Mouse (Mus musculus) gastrocnemius, postnatal 4 days (tissue): ENCODE data around the gene Tmprss3. TPM values are rescaled to one million over a fixed set of nuclear protein-coding genes. Genes with fewer than 3 reads are reported as not detected.

Experiments
- DNase-seq, 2 experiments: peaks; one replicate each; pipeline ENCODE4 v3.0.0; 2021 to 2022; ENCODE audit warnings: low spot score in 2 of 2, mixed read lengths in 2 of 2
- long read RNA-seq, 2 experiments: library from polyadenylated mRNA; stranded (forward); transcript quantifications; one replicate each; pipeline ENCODE4 v2.0.0; 2021
- total RNA-seq, 2 experiments: library from RNA; stranded (reverse); gene quantifications; 2 replicates each; pipeline ENCODE4 v1.2.3; 2021

Tmprss3 gene
- total RNA-seq, result not detected
- long read RNA-seq, experiment 1, result 0 reads
- long read RNA-seq, experiment 2, result 0 reads

DNA sequence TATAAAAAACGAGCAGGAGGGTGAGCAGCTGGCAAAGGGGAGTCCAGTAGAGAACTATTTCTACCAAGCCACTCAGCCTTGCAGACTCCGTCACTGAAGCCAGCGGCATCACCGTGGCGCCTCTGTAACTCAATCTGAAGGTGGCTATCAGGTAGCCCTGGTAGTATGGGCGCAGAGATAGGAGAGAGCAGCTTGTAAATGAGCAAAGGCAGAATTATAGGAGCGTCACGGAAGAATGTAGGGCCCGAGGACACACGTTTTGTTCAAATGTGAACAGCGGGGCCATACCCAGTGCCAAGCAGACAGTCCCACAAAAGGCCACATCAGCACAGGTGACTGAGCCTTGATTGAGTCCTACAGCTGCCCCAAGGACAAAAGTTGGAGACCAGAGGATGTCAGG is at the start of gene Tmprss3:
Gene Tmprss3 (minus strand): TSS at position 101 of the 400 bp plus-strand sequence.
- DNase-seq, result no peak

DNA sequence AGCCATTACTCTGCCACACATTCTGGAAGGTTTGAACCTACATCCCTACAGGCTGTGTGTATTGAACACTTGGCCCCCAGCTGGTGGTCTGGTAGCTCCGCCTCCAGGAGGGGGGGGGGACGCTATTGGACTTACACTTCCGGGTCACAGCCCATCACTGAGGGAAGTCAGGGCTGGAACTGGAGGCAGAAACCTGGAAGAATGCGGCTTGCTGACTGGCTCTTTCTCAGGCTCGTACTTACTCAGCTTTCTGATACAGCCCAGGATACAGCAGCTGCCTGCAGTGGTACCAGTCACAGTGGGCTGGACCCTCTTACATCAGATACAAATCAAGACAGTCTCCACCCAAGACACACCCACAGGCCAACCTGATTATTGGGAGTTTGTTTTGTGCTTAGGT is 48.4 kb upstream of the Tmprss3 start:
- no peak for DNase-seq

DNA sequence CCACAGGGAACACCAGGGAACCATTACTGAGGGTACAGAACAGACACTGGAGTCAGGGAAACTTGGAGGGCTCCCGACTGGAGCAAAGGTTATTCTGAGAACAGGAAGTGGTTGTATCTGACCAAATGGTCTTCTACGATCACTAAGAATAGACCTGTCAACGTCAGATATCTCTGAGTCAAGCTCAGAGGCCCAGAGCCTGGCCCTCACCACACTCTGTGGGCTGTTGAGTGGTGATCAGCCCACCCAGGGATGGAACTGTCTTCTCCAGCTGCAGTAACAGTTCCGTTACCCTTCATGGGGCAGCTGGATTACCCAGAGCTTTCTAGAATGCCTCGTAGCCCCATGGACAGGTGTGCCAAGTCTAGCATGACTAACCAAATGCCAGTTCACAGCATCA is 46.5 kb upstream of the Tmprss3 start:
- DNase-seq, result no peak

DNA sequence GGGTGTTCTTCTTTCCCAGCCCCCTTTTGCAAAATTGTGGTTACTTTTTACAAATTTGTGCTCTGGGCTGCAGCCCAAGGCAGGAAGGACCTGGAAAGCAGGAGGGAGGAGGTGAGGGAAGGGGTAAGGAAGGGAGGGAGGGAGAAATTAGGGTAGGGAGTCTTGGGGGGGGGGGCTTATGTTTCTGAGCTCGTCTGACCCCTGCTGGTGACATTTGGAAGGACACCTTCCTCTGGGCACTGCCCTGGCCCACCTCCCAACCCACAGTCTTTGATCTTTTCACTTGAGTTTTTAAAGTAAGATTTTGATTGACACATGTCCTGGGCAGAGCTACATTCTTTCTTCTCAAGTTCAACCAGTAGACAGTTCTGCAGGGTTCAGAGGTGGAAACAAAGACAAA is 44.0 kb upstream of the Tmprss3 start:
- no peak for DNase-seq

DNA sequence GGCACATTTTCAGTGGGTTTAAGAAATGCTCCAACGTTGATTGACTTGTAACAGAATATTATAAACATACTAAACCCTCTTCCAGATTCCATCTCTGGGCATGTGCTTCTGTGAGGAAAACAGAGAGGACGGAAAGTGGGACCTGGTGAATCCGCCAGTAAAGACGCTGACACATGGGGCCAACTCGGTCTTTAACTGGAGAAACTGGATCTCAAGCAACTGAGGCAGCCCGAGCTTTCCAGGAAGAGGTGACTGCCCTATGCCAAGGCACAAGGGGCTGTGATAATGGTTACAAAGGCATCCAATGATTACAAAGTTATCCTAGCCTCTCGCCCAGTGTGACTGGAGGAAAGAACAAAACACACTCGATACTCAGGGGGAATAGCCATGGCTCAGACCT is 42.4 kb upstream of the Tmprss3 start:
- no peak for DNase-seq

DNA sequence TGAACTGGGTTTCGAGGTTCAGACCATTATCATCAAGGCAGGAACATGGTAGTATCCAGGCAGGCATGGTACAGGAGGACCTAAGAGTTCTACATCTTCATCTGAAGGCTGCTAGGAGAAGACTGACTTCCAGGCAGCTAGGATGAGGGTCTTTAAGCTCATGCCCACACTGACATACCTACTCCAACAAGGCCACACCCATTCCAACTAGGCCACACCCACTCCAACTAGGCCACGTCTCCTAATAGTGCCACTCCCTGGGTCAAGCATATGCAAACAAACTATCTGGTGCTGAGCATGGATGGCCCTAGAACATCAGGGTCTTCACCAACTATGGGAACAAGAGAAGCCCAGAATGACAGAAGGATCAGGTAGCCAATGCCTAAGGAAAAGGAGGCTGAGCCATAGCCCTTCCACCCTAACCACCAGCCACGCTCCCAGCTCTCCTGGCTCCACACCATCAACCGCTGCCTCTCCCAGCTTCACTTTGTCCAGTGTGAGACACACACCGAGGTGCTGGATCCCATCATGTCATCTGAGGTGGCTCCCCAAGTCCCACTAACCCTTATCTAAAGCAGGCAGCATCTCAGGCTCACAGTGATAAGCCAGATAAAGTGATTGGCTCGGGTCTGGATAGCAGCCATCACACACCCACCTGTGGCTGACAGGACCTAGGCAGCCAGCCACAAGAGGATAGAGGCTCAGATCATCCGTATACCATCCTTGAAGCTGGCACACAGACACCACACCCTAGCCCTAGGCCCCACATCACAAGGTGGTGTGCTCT is 39.6 kb upstream of the Tmprss3 start:
- no peak for DNase-seq

DNA sequence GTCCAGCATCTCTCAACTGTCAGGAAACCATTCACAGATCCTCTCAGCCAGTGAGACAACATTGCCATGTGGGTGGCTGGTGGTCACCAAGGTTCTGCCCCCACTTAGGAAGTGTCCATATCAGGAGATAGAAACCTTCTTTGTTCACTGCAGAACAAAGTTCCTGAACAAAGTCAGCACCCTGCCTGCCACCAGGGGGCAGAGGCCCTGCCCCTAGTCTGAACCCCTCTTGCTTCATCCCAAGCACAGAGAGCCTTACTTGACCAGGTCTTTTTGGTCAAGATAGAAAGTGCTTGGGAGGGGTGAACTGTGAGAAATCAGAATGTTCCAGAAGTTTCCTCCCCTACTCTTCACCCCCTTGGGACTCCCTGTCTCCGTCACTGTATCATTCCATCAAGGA is 37.1 kb upstream of the Tmprss3 start:
- no peak for DNase-seq

DNA sequence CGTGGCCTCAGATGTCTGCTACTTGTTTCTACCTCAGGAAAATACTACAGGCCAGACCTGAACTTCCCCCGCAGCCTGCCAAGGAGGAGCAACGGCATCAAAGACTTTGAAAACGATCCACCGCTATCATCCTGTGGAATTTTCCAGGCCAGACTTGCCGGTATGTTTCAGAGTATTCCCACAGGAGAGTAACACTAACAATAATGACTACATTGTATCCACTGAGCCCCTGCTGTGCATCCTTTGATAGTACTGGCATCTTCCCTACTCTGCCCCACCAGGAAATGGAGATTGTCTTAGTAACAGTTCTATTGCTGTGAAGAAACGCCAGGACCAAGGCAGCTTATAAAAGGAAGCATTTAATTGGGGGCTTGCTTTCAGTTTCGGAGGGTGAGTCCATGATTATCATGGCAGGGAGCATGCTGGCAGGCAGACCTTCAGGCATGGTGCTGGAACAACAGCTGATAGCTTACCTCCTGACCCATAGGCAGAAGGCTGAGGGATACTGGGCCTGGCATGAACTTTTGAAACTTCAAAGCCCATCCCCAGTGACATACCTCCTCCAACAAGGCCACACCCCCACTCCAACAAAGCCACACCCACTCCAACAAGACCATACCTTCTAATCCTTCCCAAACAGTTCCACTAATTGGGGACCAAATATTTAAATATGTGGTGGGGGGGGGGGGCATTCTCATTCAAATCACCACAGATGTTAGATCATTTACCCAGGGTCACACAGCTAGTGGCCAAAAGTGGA is 33.7 kb upstream of the Tmprss3 start:
- no peak for DNase-seq

DNA sequence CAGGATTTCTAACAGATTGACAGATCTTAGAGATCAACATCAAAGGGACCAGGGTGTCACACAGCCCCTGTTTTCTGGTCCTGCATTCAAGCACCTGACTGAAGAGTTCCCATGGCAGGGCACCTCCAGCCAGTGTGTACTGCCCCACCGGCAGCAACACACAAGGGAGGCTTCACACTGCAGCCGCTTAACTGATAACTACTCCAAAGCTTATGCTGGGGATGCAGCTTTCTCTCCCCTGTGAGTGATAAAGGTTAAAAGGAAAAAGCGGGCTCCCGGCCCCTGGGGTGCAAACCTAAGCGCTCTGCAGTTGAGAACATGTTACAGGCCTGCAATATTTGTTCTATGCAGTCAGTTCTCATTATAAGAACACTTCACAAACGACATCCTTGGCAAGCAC is 33.0 kb upstream of the Tmprss3 start:
- no peak for DNase-seq

DNA sequence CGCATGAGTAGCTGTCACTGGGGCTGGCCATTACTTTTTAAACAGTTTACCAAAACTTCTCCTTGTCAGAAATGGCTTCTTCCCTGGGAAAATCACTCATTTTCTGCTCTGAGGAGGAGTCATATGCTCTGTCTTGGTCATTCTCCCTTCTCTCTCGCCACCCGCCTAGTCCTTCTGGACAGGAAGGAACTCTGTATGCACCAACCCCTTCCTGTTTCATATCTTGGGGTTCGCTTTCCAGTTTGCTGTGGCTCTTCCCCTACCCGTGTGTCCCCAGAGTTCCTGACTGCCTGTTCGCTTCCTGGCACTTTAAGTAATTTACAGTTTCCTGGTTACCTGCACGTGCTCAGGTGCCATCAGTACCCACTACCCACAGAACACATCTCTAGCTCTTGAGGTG is 28.2 kb upstream of the Tmprss3 start:
- DNase-seq, result no peak

DNA sequence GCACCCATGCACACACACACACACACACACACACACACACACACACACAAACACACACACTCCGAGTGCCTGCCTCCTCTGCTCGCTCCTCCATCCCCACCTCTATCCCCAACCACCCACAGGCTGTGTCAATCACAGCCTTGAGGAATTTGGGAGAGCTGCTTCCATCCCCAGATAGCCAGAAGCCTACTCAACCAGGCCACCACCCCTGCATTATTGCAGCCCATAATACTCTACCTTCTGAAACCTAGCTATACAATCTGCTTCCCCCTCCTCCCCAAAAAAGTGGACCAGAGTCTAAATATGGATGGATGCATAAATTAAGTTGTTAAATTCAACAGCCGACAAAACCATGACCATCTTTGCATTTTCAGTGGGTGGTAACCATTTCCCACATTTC is 27.6 kb upstream of the Tmprss3 start:
- no peak for DNase-seq

DNA sequence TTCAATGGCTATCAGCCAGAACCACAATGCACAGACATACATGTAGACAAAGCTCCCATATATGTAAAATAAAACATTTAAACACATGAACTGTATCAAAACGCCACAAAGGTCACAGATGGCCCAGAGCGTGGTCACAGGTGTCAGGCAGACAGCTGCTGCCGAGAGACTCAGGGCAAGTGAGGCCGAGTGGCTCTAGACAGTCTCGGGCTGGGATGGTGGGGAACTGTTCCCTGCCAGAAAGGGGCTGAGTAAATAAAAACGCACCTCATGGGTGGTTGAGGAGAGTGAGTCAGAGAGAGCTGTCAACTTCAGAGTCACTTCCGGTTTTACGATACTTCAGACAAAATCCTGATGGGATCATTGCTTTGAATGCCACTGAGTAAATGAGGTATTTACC is 25.8 kb upstream of the Tmprss3 start:
- no peak for DNase-seq

DNA sequence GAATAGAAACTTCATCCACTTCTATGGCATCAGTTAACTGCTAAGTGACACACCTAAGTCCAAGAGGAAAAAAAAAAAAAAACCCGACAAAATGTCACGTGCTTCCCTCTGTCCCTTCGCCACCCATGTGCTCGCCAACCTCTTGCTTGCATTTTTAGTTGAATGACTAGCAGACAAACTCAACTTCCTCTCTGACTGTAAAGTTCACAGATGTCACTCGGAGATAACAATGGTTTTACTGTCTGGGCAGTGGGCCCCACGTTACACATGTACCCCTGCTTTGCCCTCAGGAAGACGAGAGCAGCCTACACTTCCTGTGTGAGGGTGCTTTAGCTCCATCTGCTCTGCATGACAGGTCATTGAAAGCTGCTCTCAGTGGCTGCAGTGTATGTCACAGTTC is 25.1 kb upstream of the Tmprss3 start:
- DNase-seq, result no peak

DNA sequence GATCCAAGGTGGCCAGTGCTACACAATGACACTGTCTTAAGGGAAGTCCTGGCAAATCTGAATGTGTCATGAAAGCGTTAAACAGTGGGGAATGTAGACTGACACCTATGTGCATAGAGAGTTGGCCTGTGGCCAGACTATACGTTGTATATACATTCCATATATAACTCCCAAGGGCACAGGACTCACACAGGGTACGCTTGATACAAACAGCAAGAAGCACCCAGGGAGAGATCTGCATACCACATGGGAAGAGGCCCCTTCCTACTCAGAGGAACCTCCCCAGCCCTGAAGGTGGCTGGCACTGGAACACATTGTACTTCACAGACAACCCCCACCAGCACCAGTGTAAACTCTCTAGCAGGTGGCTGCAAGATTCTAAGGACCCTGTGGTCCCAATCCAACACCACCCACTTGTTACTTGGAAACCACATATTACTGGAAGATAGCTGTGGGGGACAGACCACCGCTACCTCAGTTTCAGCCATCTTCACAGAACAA is 24.1 kb upstream of the Tmprss3 start:
- no peak for DNase-seq

DNA sequence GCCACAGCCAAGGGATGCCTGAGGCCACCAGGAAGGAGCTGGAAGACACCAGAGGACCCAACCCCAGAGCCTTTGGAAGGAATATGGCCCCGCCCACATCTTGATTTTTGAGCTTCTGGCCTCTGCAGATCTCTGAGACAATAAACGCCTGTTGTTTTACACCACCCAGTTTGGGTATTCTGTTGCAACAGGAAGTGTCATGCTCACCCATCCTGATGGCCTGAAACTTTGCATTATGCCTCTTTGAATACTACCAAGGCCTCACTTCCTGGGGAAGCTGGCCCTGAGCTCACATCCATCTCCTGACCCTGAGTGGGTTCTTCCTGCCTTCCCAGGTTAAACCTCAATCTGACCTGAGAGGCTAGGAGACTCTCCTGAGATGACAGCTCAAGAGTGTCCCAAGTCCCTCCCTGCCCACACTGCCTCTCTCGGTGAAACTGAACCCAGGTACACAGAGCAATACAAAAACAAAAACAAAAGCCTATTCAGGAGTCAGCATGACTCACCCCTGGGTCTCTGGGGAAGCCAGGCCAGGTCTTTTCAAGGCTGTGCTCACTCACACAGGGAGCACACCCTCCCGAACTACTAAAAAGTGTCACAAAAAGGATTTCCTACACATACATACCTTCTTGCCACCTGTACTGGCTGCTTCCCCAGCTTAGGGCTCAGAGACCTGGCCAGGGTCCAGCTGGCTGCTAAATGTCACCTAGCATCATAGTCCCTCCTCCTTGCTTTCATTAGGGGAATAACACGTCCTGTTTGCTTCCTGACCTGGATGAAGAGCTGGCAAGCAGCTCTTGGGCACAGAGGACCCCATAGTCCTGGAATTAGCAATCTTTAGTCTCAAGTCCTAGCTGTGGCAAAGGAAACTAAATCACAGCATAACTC is 17.5 kb upstream of the Tmprss3 start:
- no peak for DNase-seq

DNA sequence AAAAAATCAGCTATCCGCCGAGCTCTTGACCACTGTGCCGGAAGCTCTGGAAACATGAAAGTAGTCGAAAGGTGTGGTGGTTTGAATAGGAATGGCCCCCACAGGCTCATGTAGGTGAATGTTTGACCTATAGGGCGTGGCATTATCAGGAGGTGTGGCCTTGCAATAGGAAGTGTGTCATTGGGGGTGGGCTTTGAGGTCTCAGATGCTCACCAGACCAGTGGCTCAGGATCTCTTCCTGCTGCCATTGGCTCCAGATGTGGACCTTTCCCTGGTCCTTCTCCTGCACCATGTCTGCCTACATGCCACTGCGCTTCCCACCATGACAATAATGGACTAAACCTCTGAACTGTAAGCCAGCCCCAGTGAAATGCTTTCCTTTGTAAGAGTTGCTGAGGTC is 13.1 kb upstream of the Tmprss3 start:
- DNase-seq, result no peak

DNA sequence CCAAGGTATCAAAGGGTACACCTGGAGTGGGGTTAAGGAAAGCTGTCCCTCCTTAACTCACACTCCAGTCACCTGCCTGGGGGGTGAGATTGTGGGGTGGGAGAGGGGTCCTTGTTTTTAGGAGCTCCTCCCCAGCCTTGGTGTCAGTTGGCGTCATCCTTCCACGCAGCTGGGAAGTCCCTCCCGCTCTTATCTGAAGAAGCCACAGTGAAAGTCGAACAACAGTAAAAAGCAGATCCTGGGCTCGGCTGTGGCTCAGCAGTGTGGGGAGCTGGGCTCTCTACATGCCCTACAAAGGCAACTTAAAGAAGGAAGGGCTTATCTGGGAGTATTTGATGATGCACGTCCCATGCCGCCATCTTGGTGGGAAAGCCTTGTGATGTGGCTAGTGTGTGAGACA is 11.5 kb upstream of the Tmprss3 start:
- DNase-seq, result no peak

DNA sequence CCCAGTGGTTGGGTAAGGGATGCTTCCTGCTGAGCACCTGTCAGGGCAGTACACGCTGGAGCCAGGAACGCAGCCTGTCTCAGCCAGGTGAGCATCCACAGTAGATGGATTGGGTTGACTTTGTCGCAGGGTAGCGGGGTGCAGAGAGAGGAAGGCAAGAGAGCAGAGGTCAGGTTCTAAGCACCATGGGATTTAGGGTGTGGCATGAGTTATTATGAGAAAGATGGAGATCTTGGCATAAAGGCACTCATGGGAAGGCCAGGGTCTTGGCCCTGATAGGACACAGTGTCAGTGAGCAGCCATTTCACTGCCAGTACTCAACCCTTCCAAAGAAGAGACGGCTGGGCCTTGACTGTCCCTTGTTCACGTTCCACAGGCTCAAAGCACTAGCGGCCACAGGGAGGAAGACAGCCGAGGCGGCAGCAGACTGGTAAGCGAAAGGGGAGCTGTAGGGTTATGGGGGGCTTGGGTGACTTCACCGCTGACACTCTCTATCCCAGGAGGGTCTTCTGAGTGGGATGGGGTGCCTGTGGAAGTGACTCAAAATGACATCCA is 10.7 kb upstream of the Tmprss3 start:
- no peak for DNase-seq

DNA sequence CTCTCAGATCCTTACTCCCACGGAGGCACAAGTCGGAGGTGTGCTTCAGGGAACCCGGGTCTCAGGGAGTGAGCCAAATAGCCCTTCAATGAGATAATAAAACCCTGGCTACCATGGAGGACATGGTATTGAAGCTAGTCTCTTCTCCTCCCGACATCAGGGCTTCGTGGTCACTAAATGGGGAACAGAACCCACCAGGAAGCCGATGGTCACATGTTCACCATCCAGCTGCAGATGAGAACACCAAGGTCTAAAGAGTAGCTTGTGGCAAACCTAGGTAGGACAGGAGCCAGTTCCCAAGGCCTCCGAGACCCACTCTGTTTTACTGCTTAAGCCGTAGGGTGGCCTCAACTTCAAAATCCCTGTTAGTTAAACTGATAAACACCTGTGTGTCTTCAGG is 9.9 kb upstream of the Tmprss3 start:
- DNase-seq, result no peak

DNA sequence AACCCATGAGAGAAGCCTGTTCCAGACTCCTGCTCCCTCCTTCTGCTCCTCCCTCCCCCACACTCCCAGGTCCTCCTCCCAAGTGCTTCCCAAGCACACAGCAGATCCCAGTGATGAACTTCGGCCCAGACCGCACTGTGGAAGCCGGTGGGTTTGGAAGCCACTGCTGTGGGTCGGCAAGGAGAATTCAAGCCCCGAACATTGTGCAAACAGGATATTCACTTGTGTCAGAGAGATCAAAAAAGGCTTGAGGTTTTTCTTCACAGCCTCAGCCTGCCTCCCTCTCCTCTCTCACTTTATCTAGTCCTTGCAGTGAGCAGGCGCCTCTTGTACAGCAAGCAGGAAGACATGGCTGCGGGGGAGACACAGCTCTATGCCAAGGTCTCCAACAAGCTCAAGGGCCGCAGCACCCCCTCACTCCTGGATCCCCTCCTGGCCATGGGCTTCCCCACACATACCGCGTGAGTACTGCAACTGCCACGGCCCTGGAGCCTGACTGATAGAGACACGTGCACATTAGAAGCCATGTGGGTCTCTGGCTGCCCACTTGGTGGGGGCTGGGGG is 9.1 kb upstream of the Tmprss3 start, which contains the start of gene Ubash3a:
Gene Ubash3a (plus strand): TSS at position 103 of the 564 bp plus-strand sequence.
- no peak for DNase-seq

DNA sequence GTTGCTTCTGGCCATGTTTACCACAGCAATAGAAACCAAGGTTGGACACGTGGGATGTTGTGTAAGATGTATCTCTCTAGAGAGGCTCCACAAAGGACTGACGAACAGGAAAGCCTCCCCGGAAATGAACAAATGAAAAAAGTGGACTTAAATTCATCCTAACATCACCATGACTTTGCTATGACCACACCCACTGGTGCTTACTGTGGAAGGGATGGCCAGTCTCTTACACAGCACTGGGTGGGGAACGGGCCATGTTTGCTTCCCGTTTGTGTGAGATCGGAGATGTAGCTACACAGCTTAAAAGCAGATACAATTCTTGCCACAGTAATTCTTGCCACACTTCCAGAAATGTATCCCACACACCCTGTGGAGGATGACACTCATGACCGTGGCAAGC is 2.5 kb downstream of the Tmprss3 start:
- no peak for DNase-seq
